Mouse (Mus musculus) frontal cortex, postnatal 36 days (tissue): ENCODE results near the gene Sorcs3.

ENCODE experiments used
- DNase-seq, 2 experiments: peaks; one replicate each; pipeline ENCODE4 v3.0.0; 2022; ENCODE audit warnings: low spot score in 2 of 2

Gene Sorcs3

DNA sequence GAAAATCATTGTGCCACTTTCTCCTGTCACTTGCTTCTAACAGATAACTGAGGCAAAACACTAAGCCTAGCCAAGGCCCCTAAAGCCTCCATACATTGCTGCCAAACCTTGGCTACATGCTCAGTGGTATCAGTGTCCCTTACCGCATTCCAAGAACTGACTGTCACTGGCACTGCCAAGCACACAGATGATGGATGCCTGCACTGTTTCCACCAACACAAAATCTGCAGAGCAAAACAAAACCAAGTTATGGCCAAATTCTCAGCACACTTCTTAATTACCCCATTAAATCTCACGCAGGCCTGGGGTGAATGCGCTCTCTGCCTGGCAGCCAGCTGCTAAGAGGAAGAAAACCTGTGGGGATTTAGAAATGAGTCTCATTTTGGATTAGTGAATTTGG, 628.5 kb downstream of the Sorcs3 start:
- peak; percentile 22 to 28 for DNase-seq

DNA sequence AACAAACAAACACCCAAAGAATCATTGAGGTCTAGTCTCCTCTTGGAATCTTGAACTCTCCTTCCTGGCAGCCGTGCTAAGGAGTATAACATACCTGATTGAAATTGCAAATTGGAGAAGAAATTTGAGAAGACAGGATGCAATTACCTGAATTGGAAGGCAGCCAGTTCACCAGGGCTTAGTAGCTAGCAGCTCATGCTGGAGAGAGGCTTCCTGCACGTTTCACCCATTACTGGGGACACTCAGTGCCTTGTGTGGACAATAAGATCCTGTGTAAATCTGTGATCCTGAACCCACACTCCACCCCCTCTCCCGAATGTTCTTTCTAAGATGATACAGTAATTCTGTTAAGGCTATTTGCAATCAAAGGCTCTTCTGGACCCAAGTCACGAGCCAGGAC, 633.6 kb downstream of the Sorcs3 start:
- DNase-seq: no peak

DNA sequence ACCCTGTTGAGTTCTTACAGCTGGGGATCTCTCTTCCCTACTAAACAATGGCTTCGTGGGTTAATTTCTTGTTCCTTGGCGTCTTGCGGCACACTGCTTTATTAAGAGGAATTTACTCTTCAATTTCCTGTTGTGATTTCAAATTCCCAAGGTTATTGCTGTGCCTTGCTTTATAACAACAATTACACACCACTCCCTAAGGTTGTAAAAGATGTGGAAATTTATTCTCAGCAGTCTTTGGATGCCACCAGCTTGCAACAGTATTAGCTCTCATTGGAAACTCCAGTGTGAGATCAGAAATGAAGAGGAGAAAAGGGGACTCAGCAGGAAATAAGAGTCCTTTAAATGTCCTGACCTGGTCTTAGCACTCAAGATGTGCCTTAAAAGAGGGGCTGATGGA, 641.9 kb downstream of the Sorcs3 start:
- DNase-seq: no peak

DNA sequence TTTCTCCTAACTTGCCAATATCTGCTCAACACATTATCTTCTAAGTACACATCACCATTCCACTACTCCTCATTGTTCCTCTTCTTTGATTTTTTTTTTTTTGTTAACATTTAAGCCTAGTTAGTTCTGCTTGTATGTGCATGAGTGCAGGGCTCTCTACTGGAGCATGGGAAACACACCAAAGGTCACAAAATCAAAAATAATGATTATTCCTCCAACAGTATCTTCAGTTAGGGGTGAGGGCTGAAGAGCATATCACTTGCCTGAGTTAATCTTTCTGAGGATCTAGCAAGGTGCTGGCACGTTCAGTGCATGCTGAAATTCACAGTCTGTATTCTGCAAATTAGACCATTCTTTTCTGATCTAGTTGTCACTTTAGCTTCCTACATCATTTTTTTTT, 644.6 kb downstream of the Sorcs3 start:
- DNase-seq: no peak
